ENCODE assay signal across 9 mouse cellular contexts in the genomic region with DNA sequence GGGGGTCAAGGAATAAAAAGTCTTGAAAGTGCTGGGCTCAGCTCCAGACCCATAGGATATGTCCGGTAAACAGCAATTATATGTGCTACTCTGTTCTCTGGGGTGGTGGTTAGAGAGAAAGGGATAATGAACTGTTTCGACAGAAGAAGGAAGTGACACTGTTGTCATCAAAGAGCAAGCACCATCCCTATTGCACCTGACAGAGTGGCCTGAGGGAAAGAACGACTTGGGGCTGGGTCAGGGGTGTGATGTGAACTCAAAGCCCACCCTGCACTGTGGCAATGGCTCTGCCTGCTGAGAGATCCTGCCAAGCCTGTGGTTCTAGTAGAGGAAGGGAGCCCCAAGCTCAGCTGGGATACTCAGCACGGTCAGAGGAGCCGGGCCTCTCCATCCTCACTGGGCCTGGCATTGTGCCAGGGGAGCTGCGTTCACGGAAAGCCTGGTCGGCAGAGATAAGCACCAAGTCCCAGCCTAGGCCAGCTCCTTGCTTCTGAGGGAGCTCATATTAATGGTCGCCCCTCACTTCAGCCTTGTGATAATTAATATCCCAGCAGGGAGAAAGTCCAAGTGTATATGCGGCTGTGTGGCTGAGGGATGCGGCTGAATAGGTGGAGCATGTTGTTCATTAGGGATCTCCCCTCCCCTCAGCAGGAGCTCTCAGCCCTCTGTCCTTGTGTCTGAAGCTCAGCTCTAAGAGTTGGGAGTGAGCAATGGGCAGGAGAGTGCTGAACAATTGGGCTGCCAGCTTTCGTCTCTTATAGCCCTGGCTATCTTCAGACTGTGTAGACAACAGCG.
DNase-seq lines count a peak whose midpoint lies in the region; ATAC-seq and TF ChIP-seq lines count a peak whose summit lies in the region.
"Had no signal": no experiment of that assay in that cellular context is flagged by ENCODE, and none has a peak within 500 bp of the region (broad histone marks: within the 10 kb centered on the region; RNA-seq: fewer than 3 reads in every experiment).

No protein-coding gene starts in this region.

- H3K4me1 ChIP-seq in brown adipose tissue, adult 24 weeks (ENCODE audit: control insufficient read depth, insufficient read depth, insufficient read length, low read length), result no peaks in the 10 kb centered on the region
- H3K4me1 ChIP-seq in kidney, postnatal 0 days (replicated peaks; ENCODE audit: insufficient read depth, low read length), result no peaks in the 10 kb centered on the region
- peaks cover 99% of the 10 kb centered on the region for H3K4me1 ChIP-seq in megakaryocyte, embryonic 14.5 days

- ATAC-seq in kidney, postnatal 0 days (replicated peaks; ENCODE audit: low FRiP score, low read depth), result no peak

- TF ChIP-seq CTCF in kidney, postnatal 0 days (IDR thresholded peaks at IDR 0.05; ENCODE audit: low read depth), result no peak

- H3K27ac ChIP-seq in brown adipose tissue, adult 24 weeks (replicated peaks; ENCODE audit: low read depth, low read length), result peak overlapping the region; percentile 32; the same call in 1 of the 2 replicates
- H3K27ac ChIP-seq in kidney, postnatal 0 days, result no peak overlapping the region
- H3K27ac ChIP-seq: neural tube, embryonic 12.5 days had no signal

- H3K9me3 ChIP-seq in kidney, postnatal 0 days (replicated peaks; ENCODE audit: low read length), result no peaks in the 10 kb centered on the region; the same call in 1 of the 2 replicates
- peaks cover 12% of the 10 kb centered on the region for H3K9me3 ChIP-seq in megakaryocyte, embryonic 14.5 days
- H3K9me3 ChIP-seq: neural tube, embryonic 12.5 days had no signal

- H3K36me3 ChIP-seq in kidney, postnatal 0 days (ENCODE audit: insufficient read depth, low read length), result no peaks in the 10 kb centered on the region
- peaks cover 64% of the 10 kb centered on the region for H3K36me3 ChIP-seq in megakaryocyte, embryonic 14.5 days (replicated peaks; ENCODE audit: low read length)
- H3K36me3 ChIP-seq: neural tube, embryonic 12.5 days had no signal

- no peak overlapping the region for H3K4me3 ChIP-seq in brown adipose tissue, adult 24 weeks (ENCODE audit: insufficient read depth, low read depth, low read length)
- H3K4me3 ChIP-seq in kidney, postnatal 0 days (replicated peaks; ENCODE audit: low read depth, low read length), result no peak overlapping the region
- peak overlapping the region; percentile 76 for H3K4me3 ChIP-seq in megakaryocyte, embryonic 14.5 days (replicated peaks)
- H3K4me3 ChIP-seq: neural tube, embryonic 12.5 days had no signal

- H3K9ac ChIP-seq in kidney, postnatal 0 days (ENCODE audit: low read depth, low read length), result no peak overlapping the region
- H3K9ac ChIP-seq: neural tube, embryonic 12.5 days had no signal

- WGBS in kidney, postnatal 0 days, result 37% methylated on average over 13 of the region's 13 CpGs

- H3K27me3 ChIP-seq in kidney, postnatal 0 days (ENCODE audit: insufficient read depth, low read length), result no peaks in the 10 kb centered on the region
- peaks cover 1% of the 10 kb centered on the region for H3K27me3 ChIP-seq in megakaryocyte, embryonic 14.5 days (replicated peaks)

- DNase-seq in cerebellum, postnatal 14 days, result peak; percentile 28 to 61
- no peak for DNase-seq in cerebellum, adult 11 months
- DNase-seq in heart, adult 9 months (ENCODE audit: low spot score in 2 of 2), result peak; percentile 68 to 90
- peak; percentile 63 for DNase-seq in kidney, postnatal 0 days (ENCODE audit: low spot score)
- no peak for DNase-seq in thymus, postnatal 0 days (ENCODE audit: low spot score)
- no peak for DNase-seq in thymus, postnatal 25 days

- H3K4me2 ChIP-seq in kidney, postnatal 0 days (ENCODE audit: low read length), result no peak overlapping the region
- H3K4me2 ChIP-seq: neural tube, embryonic 12.5 days had no signal

Comparison
In these comparisons a context has a peak if more than half of its experiments do, and no peak if none do; other contexts are left out.
1. DNase-seq: peak in cerebellum, postnatal 14 days (2 of 2), heart, adult 9 months (2 of 2) and kidney, postnatal 0 days (single experiment); none in cerebellum, adult 11 months (single experiment), thymus, postnatal 0 days (single experiment) and thymus, postnatal 25 days (single experiment).